In the genomic region with DNA sequence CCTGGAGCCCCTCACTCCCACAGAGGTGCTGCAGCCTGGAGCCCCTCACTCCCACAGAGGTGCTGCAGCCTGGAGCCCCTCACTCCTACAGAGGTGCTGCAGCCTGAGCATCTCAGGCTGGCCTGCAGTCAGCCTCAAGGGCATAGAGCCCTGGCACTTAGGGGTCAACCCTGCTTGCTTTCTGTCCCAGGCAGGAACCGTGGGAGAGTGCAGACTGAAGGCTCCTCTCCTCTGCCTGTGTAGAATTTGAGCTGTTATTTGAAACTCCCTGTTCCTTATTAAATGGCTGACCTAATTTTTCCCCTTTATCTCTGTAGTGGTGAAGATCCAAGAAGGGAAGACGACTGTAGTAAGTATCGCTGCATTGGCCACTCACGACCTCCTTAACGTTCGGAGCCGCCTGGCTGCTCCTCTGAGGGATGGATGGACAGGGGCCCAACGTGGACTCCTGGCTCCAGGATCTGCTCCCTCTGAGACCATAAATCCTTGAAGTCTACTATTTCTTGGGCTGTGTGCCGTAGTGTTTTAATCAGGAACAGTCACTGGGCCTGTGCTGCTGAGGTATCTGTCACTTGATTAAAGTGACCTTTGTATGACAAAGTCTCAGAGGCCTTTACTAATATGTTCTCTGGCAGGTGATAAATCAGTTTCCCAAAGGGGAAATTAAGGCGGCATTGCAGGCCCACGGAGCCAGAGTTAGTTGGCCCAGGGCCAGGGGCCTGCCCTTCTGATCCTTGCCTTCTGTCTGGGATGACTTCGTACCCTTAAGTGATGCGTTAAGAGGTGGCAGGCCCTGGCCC, we compare ENCODE assay signal across 16 mouse cellular contexts. TPM values are rescaled to one million over a fixed set of nuclear protein-coding genes. Genes with fewer than 3 reads are reported as not detected.
A peak's percentile ranks its signal among the peaks of the same experiment; 100 is the strongest.
DNase-seq lines count a peak whose midpoint lies in the region; ATAC-seq and TF ChIP-seq lines count a peak whose summit lies in the region.
"Had no signal": no experiment of that assay in that cellular context is flagged by ENCODE, and none has a peak within 500 bp of the region (broad histone marks: within the 10 kb centered on the region; RNA-seq: fewer than 3 reads in every experiment).

No protein-coding gene starts in this region.

- intact Hi-C loops in gastrocnemius, adult 2 months (cut with DNase I), result no loop called here

- H3K4me1 ChIP-seq in hindbrain, embryonic 13.5 days (replicated peaks), result peaks cover 17% of the 10 kb centered on the region; the same call in 1 of the 2 replicates
- H3K4me1 ChIP-seq in hindbrain, embryonic 10.5 days (replicated peaks), result peaks cover 6% of the 10 kb centered on the region; the same call in 1 of the 2 replicates
- H3K4me1 ChIP-seq in neural tube, embryonic 12.5 days, result 0 out of 2 replicates have a peak, but pooled peaks cover 12% of the 10 kb centered on the region

- no peaks in the 10 kb centered on the region for H3K9me3 ChIP-seq in hindbrain, embryonic 13.5 days
- no peaks in the 10 kb centered on the region for H3K9me3 ChIP-seq in hindbrain, embryonic 10.5 days
- H3K9me3 ChIP-seq in neural tube, embryonic 12.5 days, result no peaks in the 10 kb centered on the region
- H3K9me3 ChIP-seq: midbrain, embryonic 13.5 days had no signal

- no peak for ATAC-seq in hindbrain, embryonic 13.5 days (ENCODE audit: low FRiP score)
- no peak for ATAC-seq in neural tube, embryonic 12.5 days (ENCODE audit: low FRiP score, low read depth)
- no peak for ATAC-seq in granulocyte monocyte progenitor cell, adult 5-6 weeks (replicated peaks; ENCODE audit: poor library complexity, severe bottlenecking)
- ATAC-seq: forebrain, embryonic 16.5 days; midbrain, embryonic 13.5 days had no signal

- H3K27ac ChIP-seq in gastrocnemius, adult 2 months, result peak overlapping the region; percentile 74
- peak overlapping the region; percentile 30; the same call in 1 of the 2 replicates for H3K27ac ChIP-seq in hindbrain, embryonic 13.5 days
- H3K27ac ChIP-seq in hindbrain, embryonic 10.5 days, result no peak overlapping the region
- no peak overlapping the region for H3K27ac ChIP-seq in neural tube, embryonic 12.5 days
- H3K27ac ChIP-seq: layer of hippocampus, adult 2 months; midbrain, embryonic 13.5 days had no signal

- H3K9ac ChIP-seq in hindbrain, embryonic 13.5 days, result no peak overlapping the region
- peak overlapping the region; percentile 6; the same call in 1 of the 2 replicates for H3K9ac ChIP-seq in neural tube, embryonic 12.5 days
- H3K9ac ChIP-seq: midbrain, embryonic 13.5 days had no signal

- no peak for TF ChIP-seq CTCF in gastrocnemius, adult 2 months (IDR thresholded peaks at IDR 0.05)

- H3K4me3 ChIP-seq in gastrocnemius, adult 2 months, result peak overlapping the region; percentile 19; the same call in 1 of the 2 replicates
- no peak overlapping the region for H3K4me3 ChIP-seq in hindbrain, embryonic 13.5 days
- H3K4me3 ChIP-seq in hindbrain, embryonic 10.5 days, result no peak overlapping the region
- H3K4me3 ChIP-seq in neural tube, embryonic 12.5 days, result no peak overlapping the region
- H3K4me3 ChIP-seq: erythroblast, embryonic 14.5 days; layer of hippocampus, adult 2 months; midbrain, embryonic 13.5 days had no signal

- no peaks in the 10 kb centered on the region for H3K27me3 ChIP-seq in hindbrain, embryonic 13.5 days
- H3K27me3 ChIP-seq in hindbrain, embryonic 10.5 days (ENCODE audit: insufficient read depth, poor library complexity, severe bottlenecking), result no peaks in the 10 kb centered on the region
- no peaks in the 10 kb centered on the region for H3K27me3 ChIP-seq in neural tube, embryonic 12.5 days (replicated peaks)
- H3K27me3 ChIP-seq: midbrain, embryonic 13.5 days had no signal

- 76% methylated on average over 13 of the region's 13 CpGs for WGBS in hindbrain, embryonic 13.5 days
- 89% methylated on average over 13 of the region's 13 CpGs for WGBS in hindbrain, embryonic 10.5 days
- WGBS in neural tube, embryonic 12.5 days, result 76% methylated on average over 13 of the region's 13 CpGs

- peak; percentile 62 for DNase-seq in gastrocnemius, adult 2 months
- DNase-seq in gastrocnemius, adult 8-10 months (ENCODE audit: low spot score in 2 of 2), result no peak
- no peak for DNase-seq in hindbrain, embryonic 10.5 days (ENCODE audit: low spot score)
- no peak for DNase-seq in neural tube, embryonic 10.5 days (ENCODE audit: extremely low spot score, low spot score)
- DNase-seq: cerebellum, adult 11-12 months; right cerebral cortex, postnatal 4 days; thymus, adult 2 months had no signal

- no peak overlapping the region for H3K4me2 ChIP-seq in hindbrain, embryonic 13.5 days
- H3K4me2 ChIP-seq in neural tube, embryonic 12.5 days (replicated peaks), result no peak overlapping the region
- H3K4me2 ChIP-seq: liver, embryonic 11.5 days; midbrain, embryonic 13.5 days had no signal

- peaks cover 61% of the 10 kb centered on the region for H3K36me3 ChIP-seq in hindbrain, embryonic 13.5 days
- peaks cover 62% of the 10 kb centered on the region for H3K36me3 ChIP-seq in hindbrain, embryonic 10.5 days
- H3K36me3 ChIP-seq in neural tube, embryonic 12.5 days, result peaks cover 36% of the 10 kb centered on the region

RNA-seq across cellular contexts. Expression of gene Mrps18a, which starts 7.0 kb away (rescaled TPM):
- 100 to 1,000 TPM in 1 of 2 experiments, 10 to 100 TPM in 1; 84.2 to 104 TPM for total RNA-seq in gastrocnemius, adult 2 months (2021)
- total RNA-seq in gastrocnemius, adult 8-10 months (2022), result 10 to 100 TPM; 78.9 to 93.4 (median 89.2) TPM
- 147 and 149 TPM in 2 replicates for polyA plus RNA-seq in hindbrain, embryonic 13.5 days (2015; fragmentation: Nextera tagmentation; extraction: Ambion mirVana)
- polyA plus RNA-seq in hindbrain, embryonic 10.5 days (2016; fragmentation: Nextera tagmentation; extraction: Ambion mirVana), result 148 and 151 TPM in 2 replicates
- polyA plus RNA-seq in neural tube, embryonic 12.5 days (2016; fragmentation: Nextera tagmentation; extraction: Ambion mirVana), result 125 and 132 TPM in 2 replicates
- 70.4 and 96.2 TPM in 2 replicates for total RNA-seq in granulocyte monocyte progenitor cell, adult 5-6 weeks (2014; fragmentation: Nextera tagmentation)
- 47.9 and 53.2 TPM in 2 replicates for total RNA-seq in granulocyte monocyte progenitor cell, adult 5-6 weeks (2017)

RNA-seq across cellular contexts. Expression of gene Rsph9, which starts 26.2 kb away (rescaled TPM):
- under 1 TPM; 0.47 to 0.61 TPM for total RNA-seq in gastrocnemius, adult 2 months (2021)
- total RNA-seq in gastrocnemius, adult 8-10 months (2022), result under 1 TPM in 3 of 4 experiments, not detected in 1; 0.34 to 0.58 (median 0.40) TPM
- 31.6 and 33.8 TPM in 2 replicates for polyA plus RNA-seq in hindbrain, embryonic 13.5 days (2015; fragmentation: Nextera tagmentation; extraction: Ambion mirVana)
- polyA plus RNA-seq in hindbrain, embryonic 10.5 days (2016; fragmentation: Nextera tagmentation; extraction: Ambion mirVana), result 14.5 and 20.5 TPM in 2 replicates
- polyA plus RNA-seq in neural tube, embryonic 12.5 days (2016; fragmentation: Nextera tagmentation; extraction: Ambion mirVana), result 12.4 and 12.6 TPM in 2 replicates
- total RNA-seq in granulocyte monocyte progenitor cell, adult 5-6 weeks (2014; fragmentation: Nextera tagmentation), result not detected in 2 replicates
- total RNA-seq in granulocyte monocyte progenitor cell, adult 5-6 weeks (2017), result not detected in 2 replicates
- total RNA-seq: MEL had no signal
- polyA plus RNA-seq: erythroblast, embryonic 14.5 days had no signal

RNA-seq across cellular contexts. Expression of gene Mad2l1bp, which starts 35.5 kb away (rescaled TPM):
- 10 to 100 TPM; 20.8 to 25.1 TPM for total RNA-seq in gastrocnemius, adult 2 months (2021)
- 10 to 100 TPM; 14.1 to 26.9 (median 18.9) TPM for total RNA-seq in gastrocnemius, adult 8-10 months (2022)
- polyA plus RNA-seq in hindbrain, embryonic 13.5 days (2015; fragmentation: Nextera tagmentation; extraction: Ambion mirVana), result 27.5 and 28.4 TPM in 2 replicates
- polyA plus RNA-seq in hindbrain, embryonic 10.5 days (2016; fragmentation: Nextera tagmentation; extraction: Ambion mirVana), result 38.7 and 38.9 TPM in 2 replicates
- 31.5 and 33.6 TPM in 2 replicates for polyA plus RNA-seq in neural tube, embryonic 12.5 days (2016; fragmentation: Nextera tagmentation; extraction: Ambion mirVana)
- total RNA-seq in granulocyte monocyte progenitor cell, adult 5-6 weeks (2014; fragmentation: Nextera tagmentation), result 14.8 and 18.6 TPM in 2 replicates
- 2.9 and 8.1 TPM in 2 replicates for total RNA-seq in granulocyte monocyte progenitor cell, adult 5-6 weeks (2017)

RNA-seq across cellular contexts. Expression of gene Gtpbp2, which starts 43.0 kb away (rescaled TPM):
- total RNA-seq in gastrocnemius, adult 2 months (2021), result 10 to 100 TPM; 52.7 to 55.2 TPM
- total RNA-seq in gastrocnemius, adult 8-10 months (2022), result 10 to 100 TPM; 37.0 to 43.9 (median 40.3) TPM
- polyA plus RNA-seq in hindbrain, embryonic 13.5 days (2015; fragmentation: Nextera tagmentation; extraction: Ambion mirVana), result 44.9 and 47.2 TPM in 2 replicates
- 32.6 and 37.8 TPM in 2 replicates for polyA plus RNA-seq in hindbrain, embryonic 10.5 days (2016; fragmentation: Nextera tagmentation; extraction: Ambion mirVana)
- 46.9 and 47.6 TPM in 2 replicates for polyA plus RNA-seq in neural tube, embryonic 12.5 days (2016; fragmentation: Nextera tagmentation; extraction: Ambion mirVana)
- 46.6 and 49.2 TPM in 2 replicates for total RNA-seq in granulocyte monocyte progenitor cell, adult 5-6 weeks (2014; fragmentation: Nextera tagmentation)
- total RNA-seq in granulocyte monocyte progenitor cell, adult 5-6 weeks (2017), result 28.7 and 58.6 TPM in 2 replicates

Comparison
In these comparisons a context has a peak if more than half of its experiments do, and no peak if none do; other contexts are left out.
1. H3K27ac ChIP-seq: peak in gastrocnemius, adult 2 months (single experiment) and hindbrain, embryonic 13.5 days (single experiment); none in hindbrain, embryonic 10.5 days (single experiment) and neural tube, embryonic 12.5 days (single experiment).